Mouse (Mus musculus) gonadal fat pad, adult 2 months (tissue): Measurements from ENCODE around the gene Slc22a14. TPM values are rescaled to one million over a fixed set of nuclear protein-coding genes. Genes with fewer than 3 reads are reported as not detected.

Experiments used
- DNase-seq: peaks from one replicate; pipeline ENCODE4 v3.0.0-alpha.2; 2012; ENCODE audit warnings: low read depth
- polyA plus RNA-seq: library from polyadenylated mRNA; depleted of rRNA; stranded (reverse); fragments of >200 nt; gene quantifications from 2 replicates; pipeline ENCODE4 v1.2.3, GENCODE M21; 2012; rRNA removed

Slc22a14 gene
- polyA plus RNA-seq, 1 experiment, result 1.9 TPM

- DNase-seq, result no peak
Measured at GRCm38 (mm10) chr9:119143372-119143771, 222.0 kb downstream of the Slc22a14 start.

- no peak for DNase-seq
Measured at GRCm38 (mm10) chr9:119142066-119142465, 223.3 kb downstream of the Slc22a14 start.

DNA sequence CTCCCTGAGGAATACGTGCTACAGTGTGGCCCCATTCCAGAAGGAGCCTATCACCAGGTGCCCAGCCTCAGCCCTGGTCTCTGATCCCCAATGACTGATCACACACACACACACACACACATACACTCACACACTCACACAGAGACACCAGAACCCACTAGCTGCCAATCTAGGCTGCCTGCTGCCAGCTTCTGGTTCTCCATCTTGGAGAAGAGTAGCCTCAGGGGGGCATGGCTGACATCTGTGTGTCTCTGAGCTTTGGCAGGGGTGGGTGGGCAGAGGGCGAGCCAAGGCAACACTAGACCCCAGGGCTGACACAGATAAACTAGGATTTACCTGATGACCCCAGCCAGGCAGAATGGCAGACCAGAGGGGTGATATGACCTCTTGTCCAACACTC lies 226.5 kb downstream of the Slc22a14 start:
- DNase-seq, result no peak

GRCm38 (mm10) chr9:119130692-119131091 lies 234.7 kb downstream of the Slc22a14 start:
- DNase-seq, result no peak

GRCm38 (mm10) chr9:119128436-119129181 lies 236.7 kb downstream of the Slc22a14 start:
- no peak for DNase-seq

DNA sequence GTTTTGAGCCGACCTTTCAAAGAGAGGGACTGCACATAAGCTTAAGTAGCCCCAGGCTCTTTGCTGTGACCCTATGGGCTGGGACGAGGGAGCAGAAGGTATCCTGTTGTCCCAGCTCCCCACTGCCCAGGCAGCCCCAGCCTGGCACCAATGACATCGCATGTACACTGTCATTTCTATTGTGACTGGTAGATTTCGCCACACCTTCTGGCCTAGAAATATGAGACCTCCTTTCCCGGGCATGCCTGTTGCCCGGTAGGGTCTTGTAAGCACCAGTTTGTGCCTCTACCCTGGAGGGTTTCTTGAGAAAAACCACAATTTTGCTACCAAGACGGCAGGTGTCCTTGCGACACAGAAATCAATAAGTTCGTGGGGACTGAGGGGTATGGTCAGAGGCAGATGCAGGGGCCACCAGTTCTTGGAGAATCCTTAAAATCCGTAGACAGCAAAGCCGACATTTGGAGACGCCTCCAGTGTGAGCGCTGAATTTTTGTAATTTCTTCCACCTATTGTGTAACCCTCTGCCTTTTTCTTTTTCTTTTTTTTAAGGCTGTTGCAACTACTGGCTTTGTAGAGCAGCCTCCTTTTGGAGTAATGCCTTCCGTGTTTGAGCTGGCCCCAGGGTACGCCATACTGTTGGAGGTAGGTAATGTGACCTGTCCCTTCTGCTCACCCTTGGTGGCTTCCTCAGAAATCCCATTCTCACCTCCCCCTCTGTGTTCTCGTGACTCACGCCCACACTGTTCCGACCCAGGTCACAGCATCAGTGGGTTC lies 242.6 kb downstream of the Slc22a14 start:
- peak; percentile 40 for DNase-seq

DNA sequence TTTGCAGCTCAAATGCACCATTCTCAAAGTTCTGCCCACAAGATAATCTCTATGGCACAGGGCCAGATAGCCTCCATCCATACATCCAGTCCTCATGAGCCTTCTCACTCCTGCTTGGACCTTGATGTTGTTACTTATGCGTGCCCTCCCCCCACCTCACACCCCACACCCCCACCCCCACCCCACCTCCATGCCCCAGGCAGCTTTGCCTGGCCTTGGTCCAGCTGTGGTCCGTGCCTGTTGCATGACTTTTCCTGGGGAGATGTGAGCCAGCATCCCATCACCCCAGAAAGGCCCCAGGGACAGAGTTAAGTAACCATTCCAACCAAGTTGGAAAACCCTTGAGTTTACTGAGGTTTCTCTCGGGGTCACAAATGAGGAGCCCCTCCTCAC lies 245.2 kb downstream of the Slc22a14 start:
- DNase-seq, result no peak

Other genes with a start within 250 kb of the Slc22a14 start
- 30.0 and 48.1 TPM in 2 replicates for gene Acaa1b, start 208.5 kb downstream of the Slc22a14 start, polyA plus RNA-seq
- 0.05 TPM in 1 of 2 replicates, not detected in the other for gene Gm47289, start 206.4 kb downstream of the Slc22a14 start, polyA plus RNA-seq
- 0.09 TPM in 1 of 2 replicates, not detected in the other for gene Slc22a13, start 156.5 kb downstream of the Slc22a14 start, polyA plus RNA-seq
- gene Oxsr1, start 43.1 kb downstream of the Slc22a14 start, polyA plus RNA-seq, result 19.3 and 19.4 TPM in 2 replicates
- 192 and 217 TPM in 2 replicates for gene Acaa1a, start 25.9 kb downstream of the Slc22a14 start, polyA plus RNA-seq
- 33.9 and 40.7 TPM in 2 replicates for gene Myd88, start 24.1 kb downstream of the Slc22a14 start, polyA plus RNA-seq
- 12.8 and 24.9 TPM in 2 replicates for gene Xylb, start 8.2 kb downstream of the Slc22a14 start, polyA plus RNA-seq
- gene Acvr2b, start 36.6 kb upstream of the Slc22a14 start, polyA plus RNA-seq, result 5.3 and 5.8 TPM in 2 replicates
- 5.4 TPM in 2 replicates for gene Exog, start 79.4 kb upstream of the Slc22a14 start, polyA plus RNA-seq
- gene Scn5a, start 213.5 kb upstream of the Slc22a14 start, polyA plus RNA-seq, result 0.92 and 0.93 TPM in 2 replicates